Mouse (Mus musculus) liver, embryonic 11.5 days (tissue): Measurements from ENCODE around the gene Kif15. TPM values are rescaled to one million over a fixed set of nuclear protein-coding genes. Genes with fewer than 3 reads are reported as not detected.

Experiments used
- ATAC-seq: fragments of 200-750 bp; cut with Nextera tagmentation; replicated peaks from 2 replicates; pipeline ENCODE4 v1.8.0; 2017; ENCODE audit warnings: moderate number of reproducible peaks, mild to moderate bottlenecking, moderate TSS enrichment, moderate library complexity; ENCODE audit not compliant: low FRiP score
- DNase-seq: peaks from one replicate; pipeline ENCODE4 v3.0.0-alpha.2; 2017; ENCODE audit warnings: low spot score
- H3K27ac ChIP-seq: fragments of 300-500 bp; sonication (generic); 2 replicates; pipeline ENCODE4 v1.5.1; 2014; ENCODE audit warnings: mild to moderate bottlenecking, low read depth, low read length, control low read depth
- H3K27me3 ChIP-seq: fragments of 300-500 bp; sonication (generic); replicated peaks from 2 replicates; pipeline ENCODE4 v1.6.1; 2014; ENCODE audit warnings: low read length, mixed read lengths; ENCODE audit not compliant: control insufficient read depth, insufficient read depth
- H3K36me3 ChIP-seq: fragments of 300-500 bp; sonication (generic); 2 replicates; pipeline ENCODE4 v1.6.1; 2014; ENCODE audit warnings: mild to moderate bottlenecking, low read length, moderate library complexity, mixed read lengths; ENCODE audit not compliant: control insufficient read depth, insufficient read depth
- H3K4me1 ChIP-seq: fragments of 300-500 bp; sonication (generic); replicated peaks from 2 replicates; pipeline ENCODE4 v1.6.1; 2014; ENCODE audit warnings: low read length, mixed read lengths; ENCODE audit not compliant: control insufficient read depth, insufficient read depth
- H3K4me2 ChIP-seq: fragments of 300-500 bp; sonication (generic); 2 replicates; pipeline ENCODE4 v1.6.1; 2014; ENCODE audit warnings: mild to moderate bottlenecking, control low read depth, moderate library complexity
- H3K4me3 ChIP-seq: fragments of 300-500 bp; sonication (generic); 2 replicates; pipeline ENCODE4 v1.5.1; 2014; ENCODE audit warnings: low read depth, low read length, control low read depth
- H3K9ac ChIP-seq: fragments of 300-500 bp; sonication (generic); 2 replicates; pipeline ENCODE4 v1.6.1; 2014; ENCODE audit warnings: low read depth, low read length, control low read depth
- H3K9me3 ChIP-seq: fragments of 300-500 bp; sonication (generic); 2 replicates; pipeline ENCODE4 v1.6.1; 2016; ENCODE audit warnings: low read length, inconsistent platforms, mixed read lengths; ENCODE audit not compliant: control insufficient read depth
- WGBS: fragments of 180-500 bp; shearing (Covaris S2); extraction: QIAGEN DNeasy Blood & Tissue Kit; methylation state at CpG from one replicate; pipeline ENCODE4 v1.1.7; 2014; 5-methylcytosine and 5-hydroxymethylcytosine counted together
- polyA plus RNA-seq: library from polyadenylated mRNA; unstranded; fragments of >200 nt; fragmentation: Nextera tagmentation; extraction: Ambion mirVana; gene quantifications from 2 replicates; pipeline ENCODE4 v1.2.1, GENCODE M21; 2014

Gene Kif15
- polyA plus RNA-seq, 1 experiment from 2014 or later: 67.3 TPM

DNA sequence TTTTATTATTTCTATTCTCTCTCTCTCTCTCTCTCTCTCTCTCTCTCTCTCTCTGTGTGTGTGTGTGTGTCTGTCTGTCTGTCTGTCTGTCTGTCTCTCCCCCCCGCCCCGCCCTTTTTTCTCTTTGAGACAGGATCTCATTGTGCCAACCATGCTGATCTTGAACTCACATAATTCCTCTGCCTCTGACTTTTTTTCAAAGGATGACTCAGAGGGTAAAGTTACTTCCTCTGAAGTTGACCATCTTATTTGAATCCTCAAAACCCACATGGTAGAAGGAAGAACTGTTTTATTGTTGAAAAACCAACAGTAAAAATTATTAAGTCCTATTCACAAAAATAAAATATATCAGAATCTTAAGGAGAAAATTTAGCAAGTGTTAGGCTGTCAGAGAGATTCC is 53.9 kb downstream of the Kif15 start:
- ATAC-seq: no peak
- Histone ChIP-seq H3K4me2 (no peak overlapping the region), H3K36me3 (peaks cover 47% of the 10 kb centered on the region), H3K9me3 (no peaks in the 10 kb centered on the region), H3K27me3 (no peaks in the 10 kb centered on the region), H3K4me3 (no peak overlapping the region), H3K4me1 (no peaks in the 10 kb centered on the region), H3K27ac (no peak overlapping the region), H3K9ac (no peak overlapping the region)
- WGBS: 100% methylated on average over 2 of the region's 2 CpGs
- DNase-seq: no peak

DNA sequence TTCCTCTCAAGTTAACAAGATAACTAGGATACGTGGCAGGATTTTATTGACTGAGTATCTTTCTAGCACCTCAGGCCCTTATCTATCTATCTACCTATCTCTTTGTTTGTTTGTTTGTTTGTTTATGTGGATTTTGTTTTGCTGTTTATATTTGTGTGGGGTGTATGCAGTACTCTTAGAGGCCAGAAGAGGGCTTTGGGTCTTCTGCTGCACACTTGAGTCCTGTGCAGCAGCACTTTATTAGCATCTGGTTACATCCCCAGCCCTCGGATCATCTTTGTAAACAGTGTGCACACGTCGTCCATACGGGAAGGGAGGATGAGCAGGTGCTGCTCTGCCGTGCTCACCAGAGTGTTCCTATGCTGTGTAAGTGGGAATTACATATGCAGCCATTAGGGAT is 55.2 kb downstream of the Kif15 start:
- Histone ChIP-seq H3K36me3 (peaks cover 54% of the 10 kb centered on the region), H3K4me3 (no peak overlapping the region), H3K9me3 (no peaks in the 10 kb centered on the region), H3K27ac (no peak overlapping the region), H3K9ac (no peak overlapping the region), H3K27me3 (no peaks in the 10 kb centered on the region), H3K4me2 (no peak overlapping the region), H3K4me1 (no peaks in the 10 kb centered on the region)
- WGBS: 88% methylated on average over 6 of the region's 6 CpGs
- ATAC-seq: no peak
- no peak for DNase-seq

DNA sequence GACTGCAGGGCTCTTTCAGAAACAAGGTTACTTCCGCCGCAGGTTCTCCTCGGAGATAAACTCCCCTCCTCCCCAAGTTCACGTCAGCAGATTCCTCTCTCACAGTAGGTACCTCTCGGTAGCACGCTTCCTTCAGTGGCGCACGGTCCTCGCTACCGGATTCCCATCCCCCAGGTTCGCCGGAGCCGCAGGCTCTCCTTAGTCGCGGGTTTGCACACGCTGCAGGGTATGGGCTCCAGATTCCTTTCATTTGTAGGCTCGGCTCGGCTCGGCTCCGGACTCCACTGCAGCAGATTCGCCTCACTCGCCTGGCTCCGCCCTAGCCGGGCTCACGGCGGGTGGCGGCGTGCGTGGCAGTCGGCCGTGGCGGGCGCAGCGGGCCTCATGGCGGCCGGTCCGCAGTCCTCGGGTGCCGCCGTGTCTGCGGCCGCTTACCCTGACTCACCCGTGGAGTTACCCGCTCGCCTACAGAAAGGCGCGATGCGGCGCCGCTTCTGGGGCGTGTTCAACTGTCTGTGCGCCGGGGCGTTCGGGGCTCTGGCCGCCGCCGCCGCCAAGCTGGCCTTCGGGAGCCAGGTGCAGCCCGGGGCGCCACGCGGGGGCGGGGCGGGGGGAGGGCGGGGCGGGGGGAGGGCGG is 70.3 kb downstream of the Kif15 start, which contains the start of gene Tmem42:
Gene Tmem42, plus strand, starts transcription at position 332 of the 637 bp plus-strand sequence.
- Histone ChIP-seq H3K27ac (peak within 1 kb of the TSS; percentile 90), H3K9me3 (no peaks in the 10 kb centered on the region), H3K9ac (peak within 1 kb of the TSS; percentile 87), H3K4me3 (peak within 1 kb of the TSS; percentile 76), H3K36me3 (peaks cover 2% of the 10 kb centered on the region; the same call in 1 of the 2 replicates), H3K4me1 (peaks cover 13% of the 10 kb centered on the region), H3K27me3 (no peaks in the 10 kb centered on the region), H3K4me2 (peak within 1 kb of the TSS; percentile 81)
- WGBS: under 1% methylated on average over 57 of the region's 69 CpGs
- ATAC-seq (peak; percentile 90), DNase-seq (peak; percentile 89)

DNA sequence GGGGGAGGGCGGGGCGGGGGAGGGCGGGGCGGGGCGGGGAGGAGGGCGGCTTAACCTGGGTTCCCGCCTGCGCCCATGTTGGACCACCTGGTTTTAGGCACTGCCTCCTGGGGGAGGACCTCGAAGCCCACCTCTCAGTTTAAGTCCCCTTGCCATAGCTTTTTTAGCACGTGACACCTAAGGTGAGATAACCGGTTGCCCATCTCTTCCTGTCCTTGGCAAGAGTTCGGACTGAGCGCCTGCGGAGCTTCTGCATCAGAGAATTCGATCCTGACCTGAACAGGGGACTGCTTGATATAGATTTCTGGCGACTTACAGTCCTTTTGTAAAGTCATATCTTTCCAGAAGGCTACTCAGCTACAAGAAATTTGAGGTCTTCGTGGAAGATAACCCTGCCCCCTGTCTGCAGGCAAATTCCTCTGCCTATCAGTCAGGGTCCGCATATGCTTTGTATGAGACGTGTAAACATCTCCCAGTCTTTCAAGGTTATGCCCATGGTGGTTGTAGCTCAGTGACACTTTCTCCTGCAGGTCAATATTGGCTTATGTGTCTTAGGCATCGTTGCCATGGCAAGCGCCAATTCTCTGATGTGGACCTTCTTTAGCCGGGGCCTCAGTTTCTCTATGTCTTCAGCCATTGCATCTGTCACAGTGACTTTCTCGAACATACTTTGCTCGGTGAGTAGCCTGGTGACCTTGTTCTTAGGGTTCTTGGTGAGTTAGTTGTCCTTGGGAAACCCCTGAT is 71.0 kb downstream of the Kif15 start:
- no peaks in the 10 kb centered on the region for H3K9me3 ChIP-seq
- H3K36me3 ChIP-seq: peaks cover under 1% of the 10 kb centered on the region; the same call in 1 of the 2 replicates
- 33% methylated on average over 19 of the region's 24 CpGs for WGBS
- H3K9ac ChIP-seq: peak overlapping the region; percentile 35; the same call in 1 of the 2 replicates
- ATAC-seq (no peak), DNase-seq (no peak)
- peak overlapping the region; percentile 81 for H3K4me2 ChIP-seq
- no peaks in the 10 kb centered on the region for H3K27me3 ChIP-seq
- peak overlapping the region; percentile 76 for H3K4me3 ChIP-seq
- H3K27ac ChIP-seq: no peak overlapping the region
- peaks cover 13% of the 10 kb centered on the region for H3K4me1 ChIP-seq

DNA sequence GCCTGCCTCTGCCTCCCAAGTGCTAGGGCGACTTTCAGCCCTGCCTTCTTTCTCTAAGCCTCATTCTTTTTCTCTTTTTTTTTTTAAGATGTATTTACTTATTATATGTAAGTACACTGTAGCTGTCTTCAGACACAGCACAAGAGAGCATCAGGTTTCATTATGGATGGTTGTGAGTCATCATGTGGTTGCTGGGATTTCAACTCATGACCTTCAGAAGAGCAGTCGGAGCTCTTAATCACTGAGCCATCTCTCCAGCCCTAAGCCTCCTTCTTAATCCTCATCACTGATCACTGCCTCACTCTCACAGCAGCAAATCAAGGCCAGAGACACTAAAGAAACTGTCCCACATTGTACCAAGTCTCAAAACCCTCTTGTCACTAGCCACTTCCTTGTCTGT is 73.4 kb downstream of the Kif15 start:
- Histone ChIP-seq H3K4me2 (no peak overlapping the region), H3K4me1 (peaks cover 12% of the 10 kb centered on the region), H3K27ac (no peak overlapping the region), H3K27me3 (no peaks in the 10 kb centered on the region), H3K36me3 (no peaks in the 10 kb centered on the region), H3K9me3 (no peaks in the 10 kb centered on the region), H3K4me3 (no peak overlapping the region), H3K9ac (no peak overlapping the region)
- 81% methylated on average over 2 of the region's 2 CpGs for WGBS
- ATAC-seq: no peak
- no peak for DNase-seq

DNA sequence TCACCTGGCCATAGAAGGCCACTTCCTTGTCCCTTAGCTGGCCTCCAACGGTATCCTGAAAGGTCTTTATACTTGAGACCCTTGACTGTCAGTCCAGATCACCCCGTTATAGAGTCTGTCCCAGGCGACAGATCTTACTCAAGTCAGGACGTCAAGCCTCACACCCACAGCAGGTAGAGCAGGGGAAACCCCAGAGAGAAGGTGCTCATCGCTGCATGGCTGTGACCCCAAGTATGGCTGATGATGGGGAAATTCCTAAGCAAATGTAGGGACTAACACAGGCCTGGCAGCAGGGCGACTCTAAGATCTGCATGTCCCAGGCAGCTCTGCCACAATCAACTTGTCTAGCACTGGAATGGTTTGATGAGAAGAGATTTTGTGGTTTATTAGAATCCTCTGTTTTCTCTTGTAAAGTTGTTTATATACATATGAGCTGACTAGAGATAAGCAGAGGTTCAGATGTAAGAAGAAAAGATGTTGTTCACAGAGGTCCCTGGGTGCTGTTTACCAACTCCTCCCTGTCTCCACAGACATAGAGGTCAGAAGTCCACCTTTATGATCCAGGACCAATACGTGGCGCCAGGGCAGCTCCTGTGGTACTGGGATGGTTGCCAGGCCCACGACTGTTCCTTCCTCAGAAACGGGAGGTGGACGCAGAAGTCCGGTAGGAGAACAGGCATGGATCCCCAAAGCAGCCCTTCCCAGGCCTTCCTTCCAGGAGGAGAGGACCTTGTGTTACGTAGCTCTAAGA is 80.8 kb downstream of the Kif15 start:
- Histone ChIP-seq H3K4me2 (no peak overlapping the region), H3K27ac (no peak overlapping the region), H3K4me1 (no peaks in the 10 kb centered on the region), H3K9me3 (no peaks in the 10 kb centered on the region), H3K9ac (no peak overlapping the region), H3K36me3 (no peaks in the 10 kb centered on the region), H3K4me3 (no peak overlapping the region), H3K27me3 (no peaks in the 10 kb centered on the region)
- 76% methylated on average over 13 of the region's 13 CpGs for WGBS
- DNase-seq (no peak), ATAC-seq (no peak)

DNA sequence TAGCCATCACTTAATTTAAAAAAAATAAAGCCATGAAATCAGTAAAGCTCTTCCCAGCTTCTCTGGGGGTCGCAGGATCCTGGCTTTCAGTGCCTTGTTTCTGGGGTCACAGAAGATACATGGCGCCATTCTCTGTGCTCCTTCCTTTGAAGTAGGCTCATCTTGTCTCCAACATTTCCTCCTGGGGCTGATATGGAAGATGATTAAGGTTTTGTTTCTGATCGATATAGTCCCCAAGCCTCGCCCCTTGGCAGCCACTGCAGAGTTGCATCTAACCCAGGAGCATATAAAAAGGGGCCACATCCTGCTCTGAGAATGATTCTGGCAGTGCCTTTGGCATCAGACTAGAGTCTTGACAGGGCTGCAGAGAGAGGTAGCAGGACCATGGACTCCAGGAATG is 83.6 kb downstream of the Kif15 start, which contains the start of gene Tgm4:
Gene Tgm4, plus strand, starts transcription at position 301 of the 400 bp plus-strand sequence.
- Histone ChIP-seq H3K9ac (no peak within 1 kb of the TSS), H3K4me3 (no peak within 1 kb of the TSS), H3K4me1 (no peaks in the 10 kb centered on the region), H3K27ac (no peak within 1 kb of the TSS), H3K36me3 (no peaks in the 10 kb centered on the region), H3K27me3 (no peaks in the 10 kb centered on the region), H3K9me3 (no peaks in the 10 kb centered on the region), H3K4me2 (no peak within 1 kb of the TSS)
- 76% methylated on average over 4 of the region's 4 CpGs for WGBS
- DNase-seq: no peak
- ATAC-seq: no peak

DNA sequence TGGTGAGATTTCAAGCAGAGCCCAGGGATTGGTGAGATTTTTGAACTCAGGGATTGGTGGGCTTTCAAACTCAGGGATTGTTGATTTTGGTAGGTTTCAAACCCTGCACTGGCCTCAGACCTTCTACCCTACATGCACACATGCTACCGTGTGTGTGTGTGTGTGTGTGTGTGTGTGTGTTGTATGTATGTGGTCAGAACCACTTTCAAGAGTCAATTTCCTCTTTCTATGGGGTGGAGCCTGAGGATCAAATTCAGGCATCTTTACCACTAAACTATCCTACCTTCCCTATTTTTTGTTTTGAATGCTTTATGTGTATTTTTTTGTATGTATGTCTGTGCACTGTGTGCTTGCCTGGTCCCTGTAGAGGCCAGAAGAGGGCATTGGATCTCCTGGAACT is 96.8 kb downstream of the Kif15 start:
- Histone ChIP-seq H3K27ac (no peak overlapping the region), H3K4me1 (no peaks in the 10 kb centered on the region), H3K27me3 (no peaks in the 10 kb centered on the region), H3K4me2 (no peak overlapping the region), H3K9me3 (no peaks in the 10 kb centered on the region), H3K4me3 (no peak overlapping the region), H3K36me3 (no peaks in the 10 kb centered on the region), H3K9ac (no peak overlapping the region)
- no peak for DNase-seq
- WGBS: 75% methylated on average over 1 of the region's 1 CpGs
- no peak for ATAC-seq
